Mouse (Mus musculus): Measurements from ENCODE around the gene A230072I06Rik.

DNA sequence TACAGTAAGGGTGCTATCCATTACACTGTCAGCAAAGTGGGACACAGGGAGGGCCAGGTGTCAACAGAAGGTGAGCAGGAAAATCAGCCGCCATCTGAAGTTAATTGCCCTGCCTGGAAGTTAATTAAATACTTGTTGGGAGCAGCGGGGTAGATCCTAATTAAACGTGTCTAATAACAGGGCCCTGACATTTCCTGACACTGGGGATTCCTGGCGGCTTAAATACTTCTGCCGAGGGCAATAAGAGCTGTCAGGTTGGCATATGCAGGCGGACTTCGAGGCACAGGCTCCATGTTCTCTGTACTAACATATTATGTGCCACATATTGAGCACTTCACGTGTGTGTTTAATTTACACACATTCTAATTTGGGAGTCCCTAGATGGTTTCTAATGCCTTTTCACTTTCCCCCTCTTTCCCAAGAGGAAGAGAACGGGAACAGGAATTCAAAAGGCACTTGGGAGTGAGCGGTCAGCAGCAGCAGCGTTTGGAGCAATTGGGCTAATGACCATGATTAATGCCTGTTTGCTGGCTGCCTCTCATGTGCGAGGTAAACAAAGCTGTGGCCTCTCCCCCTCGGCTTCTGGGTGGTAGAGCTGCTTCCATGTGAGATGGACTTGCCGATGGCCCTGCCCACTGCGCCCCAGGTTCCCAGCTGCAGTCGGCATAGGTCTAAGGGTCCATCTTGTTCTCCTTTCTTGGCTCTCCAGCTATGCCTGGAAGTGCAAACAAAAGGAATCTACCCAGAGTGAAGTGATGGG, 34.5 kb downstream of the A230072I06Rik start:
- TF ChIP-seq CTCF (IDR thresholded peaks at IDR 0.05; ENCODE audit: low read depth, low read length) (no peak), EP300 (IDR thresholded peaks at IDR 0.05; ENCODE audit: insufficient read depth, low read depth, low read length) (no peak), POLR2A (IDR thresholded peaks at IDR 0.05; ENCODE audit: insufficient read depth, low read length) (no peak)
